Mouse (Mus musculus) erythroid progenitor cell, adult 5-6 weeks (primary cell): ENCODE measurements around the gene Chn2. TPM values are rescaled to one million over a fixed set of nuclear protein-coding genes. Genes with fewer than 3 reads are reported as not detected.

Experiments used
- ATAC-seq: replicated peaks from 2 replicates; pipeline ENCODE4 v1.8.0; 2016; ENCODE audit warnings: moderate number of reproducible peaks, mild to moderate bottlenecking, moderate TSS enrichment, inconsistent platforms; ENCODE audit not compliant: poor library complexity, low FRiP score, severe bottlenecking
- total RNA-seq, 2 experiments: library from RNA; stranded (forward) in 1 of 2; stranded (reverse) in 1 of 2; fragments of 150-400 nt in 1 of 2; fragments of 186-747, 209-891 nt in 1 of 2; gene quantifications; 2 replicates each; pipeline versions ENCODE4 v1.2.3 to v1.2.4; 2015 to 2017; ENCODE audit warnings: low replicate concordance in 2 of 2

Chn2 gene
- total RNA-seq, 2 experiments from 2014 or later: 4.8 to 6.7 TPM

- ATAC-seq: no peak
Observed at GRCm38 (mm10) chr6:54263890-54264289, 224.5 kb downstream of the Chn2 start.

GRCm38 (mm10) chr6:54264537-54264936 lies 225.2 kb downstream of the Chn2 start:
- ATAC-seq: no peak

- no peak for ATAC-seq
Observed at GRCm38 (mm10) chr6:54265384-54265783, 226.0 kb downstream of the Chn2 start.

GRCm38 (mm10) chr6:54272556-54273378 lies 233.4 kb downstream of the Chn2 start:
- no peak for ATAC-seq

GRCm38 (mm10) chr6:54273379-54273730 lies 234.0 kb downstream of the Chn2 start:
- ATAC-seq: no peak

GRCm38 (mm10) chr6:54277234-54277633 lies 237.9 kb downstream of the Chn2 start:
- no peak for ATAC-seq

GRCm38 (mm10) chr6:54277828-54278227 lies 238.5 kb downstream of the Chn2 start:
- ATAC-seq: no peak

- no peak for ATAC-seq
Observed at GRCm38 (mm10) chr6:54278613-54279012, 239.3 kb downstream of the Chn2 start.

- ATAC-seq: no peak
Observed at GRCm38 (mm10) chr6:54279391-54279790, 240.0 kb downstream of the Chn2 start.

- ATAC-seq: no peak
Observed at GRCm38 (mm10) chr6:54280248-54280647, 240.9 kb downstream of the Chn2 start.

- ATAC-seq: no peak
Observed at GRCm38 (mm10) chr6:54283299-54283698, 243.9 kb downstream of the Chn2 start.

- ATAC-seq: no peak
Observed at GRCm38 (mm10) chr6:54284167-54284711, 244.9 kb downstream of the Chn2 start.

- no peak for ATAC-seq
Observed at GRCm38 (mm10) chr6:54286813-54287212, 247.5 kb downstream of the Chn2 start.

- no peak for ATAC-seq
Observed at GRCm38 (mm10) chr6:54289774-54290500, 250.6 kb downstream of the Chn2 start.

- no peak for ATAC-seq
Observed at GRCm38 (mm10) chr6:54297231-54297630, 257.9 kb downstream of the Chn2 start.

GRCm38 (mm10) chr6:54299417-54299816 lies 260.1 kb downstream of the Chn2 start:
- no peak for ATAC-seq

GRCm38 (mm10) chr6:54305777-54306176 lies 266.4 kb downstream of the Chn2 start:
- no peak for ATAC-seq

GRCm38 (mm10) chr6:54313071-54313470 lies 273.7 kb downstream of the Chn2 start:
- no peak for ATAC-seq

- ATAC-seq: no peak
Observed at GRCm38 (mm10) chr6:54318618-54319017, 279.3 kb downstream of the Chn2 start.

GRCm38 (mm10) chr6:54319198-54319597 lies 279.8 kb downstream of the Chn2 start:
- ATAC-seq: no peak

GRCm38 (mm10) chr6:54320236-54320635 lies 280.9 kb downstream of the Chn2 start:
- ATAC-seq: no peak
